Mouse (Mus musculus) thymus, adult 2 months (tissue): ENCODE measurements around the gene Pip5kl1. TPM values are rescaled to one million over a fixed set of nuclear protein-coding genes. Genes with fewer than 3 reads are reported as not detected.

Source experiments
- DNase-seq: peaks from one replicate; pipeline ENCODE4 v3.0.0; 2021
- H3K27ac ChIP-seq: fragments of 200-500 bp; 2 replicates; pipeline ENCODE4 v1.5.1; 2012; ENCODE audit warnings: low read length, control low read depth; ENCODE audit not compliant: control insufficient read depth, insufficient read depth
- H3K27me3 ChIP-seq: fragments of 200-500 bp; 2 replicates; pipeline ENCODE4 v1.6.1; 2012; ENCODE audit warnings: mild to moderate bottlenecking, low read length, moderate library complexity, mixed read lengths; ENCODE audit not compliant: control insufficient read depth, insufficient read depth
- H3K36me3 ChIP-seq: fragments of 200-500 bp; 2 replicates; pipeline ENCODE4 v1.6.1; 2012; ENCODE audit warnings: mild to moderate bottlenecking, low read length, moderate library complexity; ENCODE audit not compliant: control insufficient read depth, insufficient read depth
- H3K4me1 ChIP-seq: fragments of 200-500 bp; replicated peaks from 2 replicates; pipeline ENCODE4 v1.6.1; 2012; ENCODE audit warnings: low read length; ENCODE audit not compliant: control insufficient read depth, insufficient read depth
- H3K4me3 ChIP-seq: fragments of 200-500 bp; 2 replicates; pipeline ENCODE4 v1.5.1; 2012; ENCODE audit warnings: mild to moderate bottlenecking, low read length, control low read depth, moderate library complexity; ENCODE audit not compliant: control insufficient read depth, insufficient read depth
- CTCF ChIP-seq: fragments of 200-500 bp; IDR thresholded peaks from 2 replicates; pipeline ENCODE4 v1.5.1; 2012; ENCODE audit warnings: mild to moderate bottlenecking, control low read depth, low read length, moderate library complexity, borderline replicate concordance; ENCODE audit not compliant: control insufficient read depth, poor library complexity, insufficient read depth; ENCODE audit errors: extremely low read depth
- POLR2A ChIP-seq: fragments of 200-500 bp; IDR thresholded peaks from 2 replicates; pipeline ENCODE4 v1.6.1; 2012; ENCODE audit warnings: mild to moderate bottlenecking, low read length, control low read depth, moderate library complexity; ENCODE audit not compliant: control insufficient read depth, poor library complexity, insufficient read depth; ENCODE audit errors: extremely low read depth
- WGBS: fragments of 180-500 bp; shearing (Covaris S2); methylation state at CpG from one replicate; pipeline ENCODE4 v1.1.7; 2018; 5-methylcytosine and 5-hydroxymethylcytosine counted together
- polyA plus RNA-seq: library from polyadenylated mRNA; depleted of rRNA; stranded (reverse); fragments of >200 nt; gene quantifications from 2 replicates; pipeline ENCODE4 v1.2.3, GENCODE M21; 2012

Pip5kl1 gene
- polyA plus RNA-seq, 1 experiment, result 0.92 TPM

DNA sequence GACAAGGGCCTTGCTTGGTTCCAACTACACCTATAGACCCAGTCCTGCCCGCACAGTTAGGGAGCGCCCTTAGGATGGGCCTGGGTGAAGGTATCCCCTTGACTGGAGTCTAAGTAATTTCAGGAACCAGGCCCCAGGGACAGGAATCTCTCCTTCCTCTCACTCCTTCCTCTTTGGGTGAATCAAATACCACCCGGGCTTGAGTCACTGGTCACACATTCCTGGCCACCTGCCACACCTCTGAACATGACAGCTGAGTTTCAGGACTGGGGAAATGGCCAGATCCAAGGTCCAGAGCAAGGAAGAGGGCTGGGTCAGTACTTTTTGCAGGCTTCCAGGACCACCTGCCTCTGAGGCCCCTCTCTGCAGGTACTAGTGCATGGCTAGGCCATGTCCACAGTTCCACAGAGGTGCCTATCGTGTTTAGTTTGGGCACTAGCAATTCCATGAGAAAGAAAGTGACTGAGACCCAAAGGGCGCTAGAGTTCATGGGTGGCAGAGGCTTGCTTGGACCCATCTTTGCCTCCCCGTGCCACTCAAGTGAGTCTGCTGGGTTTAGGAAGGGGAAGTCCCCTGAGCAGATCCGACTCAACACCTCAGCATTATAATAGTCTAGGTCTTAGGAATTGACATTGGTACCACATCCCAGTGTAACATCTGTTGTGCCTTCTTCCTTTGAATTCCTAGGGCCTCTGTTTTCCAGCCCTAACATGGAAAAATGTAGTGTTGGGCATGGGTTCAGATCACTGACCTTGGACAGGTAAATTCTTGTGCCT lies 26.4 kb upstream of the Pip5kl1 start:
- Histone ChIP-seq H3K27ac (no peak overlapping the region), H3K27me3 (no peaks in the 10 kb centered on the region)

GRCm38 (mm10) chr2:32549171-32549570 lies 25.4 kb upstream of the Pip5kl1 start:
- no peak for DNase-seq
- Histone ChIP-seq H3K27me3 (no peaks in the 10 kb centered on the region), H3K27ac (no peak overlapping the region), H3K36me3 (no peaks in the 10 kb centered on the region), H3K4me1 (peaks cover 26% of the 10 kb centered on the region), H3K4me3 (no peak overlapping the region)
- no peak for TF ChIP-seq CTCF
- TF ChIP-seq POLR2A, result no peak
- 92% methylated on average over 9 of the region's 9 CpGs for WGBS

More for the DNA sequence above, 26.4 kb upstream of the Pip5kl1 start:
- TF ChIP-seq CTCF (no peak), POLR2A (no peak)
- no peaks in the 10 kb centered on the region for H3K36me3 ChIP-seq
- H3K4me1 ChIP-seq, result peaks cover 24% of the 10 kb centered on the region
- H3K4me3 ChIP-seq, result no peak overlapping the region
- DNase-seq, result no peak
- WGBS, result 82% methylated on average over 7 of the region's 7 CpGs

- Histone ChIP-seq H3K27ac (no peak overlapping the region), H3K27me3 (no peaks in the 10 kb centered on the region), H3K4me3 (no peak overlapping the region), H3K4me1 (peaks cover 27% of the 10 kb centered on the region), H3K36me3 (no peaks in the 10 kb centered on the region)
- TF ChIP-seq CTCF (no peak), POLR2A (no peak)
- WGBS, result 43% methylated on average over 6 of the region's 6 CpGs
- no peak for DNase-seq
These were observed 24.8 kb upstream of the Pip5kl1 start for GRCm38 (mm10) chr2:32549764-32550163.

DNA sequence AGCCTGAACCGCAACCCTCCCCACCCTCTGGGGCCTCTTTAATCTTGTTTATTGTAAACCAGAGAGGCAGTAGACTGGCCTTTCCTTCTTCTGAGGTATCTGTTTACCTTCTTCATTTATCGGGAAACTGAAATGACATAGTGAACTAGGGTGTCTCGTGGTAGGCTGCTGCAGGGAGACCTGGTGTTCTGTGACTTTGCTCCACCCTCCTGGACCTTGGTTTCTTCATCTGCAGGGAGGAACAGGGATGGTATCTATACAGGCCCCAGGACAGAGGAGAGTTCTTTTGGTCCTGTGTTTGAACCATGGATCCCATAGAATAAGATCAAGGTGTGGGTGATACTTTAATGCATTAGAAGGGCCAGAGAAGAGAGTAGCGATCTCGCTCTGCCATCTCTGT lies 23.4 kb upstream of the Pip5kl1 start:
- no peaks in the 10 kb centered on the region for H3K36me3 ChIP-seq
- H3K4me1 ChIP-seq, result peaks cover 42% of the 10 kb centered on the region
- no peaks in the 10 kb centered on the region for H3K27me3 ChIP-seq
- H3K4me3 ChIP-seq, result no peak overlapping the region
- TF ChIP-seq CTCF, result no peak
- TF ChIP-seq POLR2A, result no peak
- no peak for DNase-seq
- 95% methylated on average over 5 of the region's 5 CpGs for WGBS
- H3K27ac ChIP-seq, result no peak overlapping the region

DNA sequence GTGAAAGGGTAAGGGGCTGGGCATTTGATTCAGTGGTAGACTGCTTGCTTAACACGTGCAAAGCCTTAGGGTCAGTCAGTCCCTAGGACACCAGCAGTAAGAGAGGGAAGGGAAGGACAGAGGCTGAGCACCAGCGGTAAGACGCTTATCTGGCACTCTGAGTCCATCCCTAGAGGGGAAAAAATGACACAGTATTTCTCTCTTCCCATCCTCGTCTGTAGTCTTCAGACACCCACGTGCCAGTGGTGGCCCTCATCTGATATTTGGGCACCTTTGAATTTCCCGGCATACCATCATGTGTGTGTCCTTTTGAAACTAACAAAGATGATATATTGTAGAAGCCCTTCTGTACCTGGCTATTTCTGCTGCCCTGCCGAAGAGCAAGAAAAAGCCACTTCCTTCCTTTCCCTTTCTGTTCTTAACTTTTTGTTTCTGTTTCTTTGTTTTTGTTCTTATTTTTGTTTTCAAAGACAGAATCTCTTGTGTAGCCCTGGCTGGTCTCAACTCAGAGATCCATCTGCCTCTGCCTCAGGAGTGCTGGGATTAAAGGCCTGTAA lies 20.9 kb upstream of the Pip5kl1 start:
- no peak for DNase-seq
- WGBS, result 10% methylated on average over 7 of the region's 7 CpGs
- Histone ChIP-seq H3K4me3 (0 out of 2 replicates have a peak overlapping the region, but pooled peaks have one; percentile 13), H3K27ac (peak overlapping the region; percentile 80), H3K4me1 (peaks cover 53% of the 10 kb centered on the region), H3K36me3 (no peaks in the 10 kb centered on the region), H3K27me3 (no peaks in the 10 kb centered on the region)
- TF ChIP-seq POLR2A (no peak), CTCF (no peak)

DNA sequence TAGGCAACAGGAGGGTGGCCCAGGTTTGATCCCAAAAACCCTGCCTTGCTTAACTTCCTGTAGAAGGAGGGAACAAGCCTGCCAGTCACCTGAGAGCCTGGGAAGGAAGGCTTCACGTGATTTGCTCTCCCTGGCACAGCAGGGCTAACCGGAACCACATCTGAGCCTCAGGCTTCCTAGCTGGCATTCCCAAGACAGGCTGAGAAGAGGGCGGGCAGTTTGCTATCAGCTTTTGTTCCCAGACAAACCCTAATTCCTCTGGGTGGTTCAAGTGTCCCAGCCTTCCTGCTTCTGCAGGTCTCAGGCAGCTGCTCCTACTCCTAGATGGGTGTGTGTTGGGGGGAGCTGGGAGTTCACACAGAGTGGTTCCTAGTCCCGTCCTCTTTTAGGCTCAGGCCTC lies 19.1 kb upstream of the Pip5kl1 start:
- no peak for DNase-seq
- WGBS, result 74% methylated on average over 4 of the region's 4 CpGs
- peaks cover 49% of the 10 kb centered on the region for H3K4me1 ChIP-seq
- no peaks in the 10 kb centered on the region for H3K36me3 ChIP-seq
- peak overlapping the region; percentile 59 for H3K27ac ChIP-seq
- H3K27me3 ChIP-seq, result no peaks in the 10 kb centered on the region
- no peak overlapping the region for H3K4me3 ChIP-seq
- no peak for TF ChIP-seq POLR2A
- TF ChIP-seq CTCF, result 0 out of 2 replicates have a peak, but pooled peaks have one; percentile 28
